Mouse (Mus musculus) CH12.LX (cell line): ENCODE measurements around the gene Oaz3.

Source experiments
- CTCF ChIP-seq, 2 experiments: IDR thresholded peaks in 1 of 2; conservative IDR thresholded peaks in 1 of 2; 2 replicates each; pipeline ENCODE4 v1.5.1; 2011 to 2012; ENCODE audit warnings: low read depth in 2 of 2, low read length in 2 of 2, improper control_type of control experiment in 1 of 2, inconsistent platforms in 1 of 2, mild to moderate bottlenecking in 1 of 2, moderate library complexity in 1 of 2
- EP300 ChIP-seq: IDR thresholded peaks from 2 replicates; pipeline ENCODE4 v1.6.1; 2011; ENCODE audit warnings: low read length, improper control_type of control experiment
- SIN3A ChIP-seq: IDR thresholded peaks from 2 replicates; pipeline ENCODE4 v1.6.1; 2012; ENCODE audit warnings: low read length, improper control_type of control experiment, inconsistent platforms
- SMC3 ChIP-seq: IDR thresholded peaks from 2 replicates; pipeline ENCODE4 v1.6.1; 2011; ENCODE audit warnings: low read depth, low read length, improper control_type of control experiment

GRCm38 (mm10) chr3:94487581-94487980 is 43.9 kb upstream of the Oaz3 start:
- no peak for TF ChIP-seq EP300
- TF ChIP-seq SMC3: no peak
- no peak for TF ChIP-seq CTCF (conservative IDR thresholded peaks at IDR 0.05 in 1 of 2, IDR thresholded peaks at IDR 0.05 in 1 of 2; ENCODE audit: low read depth in 2 of 2, low read length in 2 of 2)
- no peak for TF ChIP-seq SIN3A
